Mouse (Mus musculus) cerebellum, adult 2 months (tissue): ENCODE measurements around the gene Tada1.

Experiments used
- CTCF ChIP-seq: fragments of 200-500 bp; IDR thresholded peaks from 2 replicates; pipeline ENCODE4 v1.5.1; 2011; ENCODE audit warnings: low read depth, mild to moderate bottlenecking, control low read depth, low read length, moderate library complexity, borderline replicate concordance; ENCODE audit not compliant: insufficient read depth
- POLR2A ChIP-seq: fragments of 200-500 bp; IDR thresholded peaks from 2 replicates; pipeline ENCODE4 v1.6.1; 2011; ENCODE audit warnings: low read length, control low read depth, borderline replicate concordance; ENCODE audit not compliant: insufficient read depth

GRCm38 (mm10) chr1:166342060-166342459, 36.8 kb upstream of the Tada1 start:
- TF ChIP-seq POLR2A (no peak), CTCF (no peak)
